Mouse (Mus musculus) olfactory bulb, adult 2 months (tissue): ENCODE measurements at regions not wholly inside any gene's neighbourhood (a gene's known extent, or its start where the extent isn't known, plus 50 kb on each side); places are given as distances from the start of the nearest gene placed in this dataset.
"Not testable (repeated sequence)": the region's sequence is repeated elsewhere in the genome, so short reads cannot be mapped to it uniquely, and the experiment has no call there.

Experiments used
- H3K27ac ChIP-seq: fragments of 200-500 bp; 2 replicates; pipeline ENCODE4 v1.5.1; 2012; ENCODE audit warnings: low read depth, low read length; ENCODE audit not compliant: insufficient read depth
- H3K4me1 ChIP-seq: fragments of 200-500 bp; 2 replicates; pipeline ENCODE4 v1.6.1; 2012; ENCODE audit warnings: low read length; ENCODE audit not compliant: control insufficient read depth, insufficient read depth
- H3K4me3 ChIP-seq: fragments of 200-500 bp; 2 replicates; pipeline ENCODE4 v1.5.1; 2012; ENCODE audit warnings: mild to moderate bottlenecking, low read depth, low read length, moderate library complexity; ENCODE audit not compliant: insufficient read depth
- CTCF ChIP-seq: fragments of 200-500 bp; IDR thresholded peaks from 2 replicates; pipeline ENCODE4 v1.5.1; 2012; ENCODE audit warnings: low read depth, mild to moderate bottlenecking, low read length, moderate library complexity; ENCODE audit not compliant: insufficient read depth
- POLR2A ChIP-seq: fragments of 200-500 bp; IDR thresholded peaks from 2 replicates; pipeline ENCODE4 v1.6.1; 2012; ENCODE audit warnings: mild to moderate bottlenecking, low read depth, low read length, moderate library complexity; ENCODE audit not compliant: insufficient read depth
- WGBS: fragments of 180-500 bp; shearing (Covaris S2); methylation state at CpG from one replicate; pipeline ENCODE4 v1.1.7; 2018; 5-methylcytosine and 5-hydroxymethylcytosine counted together

GRCm38 (mm10) chr4:105844675-105845466, 55.2 kb downstream of the Gm12728 start:
- 93% methylated on average over 7 of the region's 7 CpGs for WGBS
- TF ChIP-seq POLR2A = no peak
- no peak for TF ChIP-seq CTCF
- no peak overlapping the region for H3K4me3 ChIP-seq
- H3K4me1 ChIP-seq = no peaks in the 10 kb centered on the region
- H3K27ac ChIP-seq = no peak overlapping the region

- not testable (repeated sequence) for H3K27ac ChIP-seq, H3K4me3 ChIP-seq, H3K4me1 ChIP-seq
- 91% methylated on average over 3 of the region's 3 CpGs for WGBS
Observed at GRCm38 (mm10) chr4:105845998-105846989, 56.6 kb downstream of the Gm12728 start.

GRCm38 (mm10) chr4:105853086-105853485, 63.4 kb downstream of the Gm12728 start:
- Histone ChIP-seq H3K4me3 (no peak overlapping the region), H3K27ac (no peak overlapping the region), H3K4me1 (no peaks in the 10 kb centered on the region)
- WGBS = 95% methylated on average over 6 of the region's 6 CpGs
- no peak for TF ChIP-seq POLR2A
- TF ChIP-seq CTCF = no peak

GRCm38 (mm10) chr4:105859052-105859864, 69.6 kb downstream of the Gm12728 start:
- no peak for TF ChIP-seq CTCF
- TF ChIP-seq POLR2A = no peak
- no peaks in the 10 kb centered on the region for H3K4me1 ChIP-seq
- 86% methylated on average over 15 of the region's 15 CpGs for WGBS
- H3K27ac ChIP-seq = no peak overlapping the region
- H3K4me3 ChIP-seq = no peak overlapping the region

GRCm38 (mm10) chr4:105860930-105861653, 71.4 kb downstream of the Gm12728 start:
- Histone ChIP-seq H3K4me3 (no peak overlapping the region), H3K27ac (no peak overlapping the region), H3K4me1 (no peaks in the 10 kb centered on the region)
- 84% methylated on average over 11 of the region's 11 CpGs for WGBS
- no peak for TF ChIP-seq CTCF
- TF ChIP-seq POLR2A = no peak

- H3K4me3 ChIP-seq = no peak overlapping the region
- no peak overlapping the region for H3K27ac ChIP-seq
- TF ChIP-seq CTCF (no peak), POLR2A (no peak)
- H3K4me1 ChIP-seq = no peaks in the 10 kb centered on the region
Observed at GRCm38 (mm10) chr4:105861654-105862037, 72.0 kb downstream of the Gm12728 start.

GRCm38 (mm10) chr4:105870512-105870911, 80.8 kb downstream of the Gm12728 start:
- WGBS = 80% methylated on average over 3 of the region's 3 CpGs
- H3K4me3 ChIP-seq = no peak overlapping the region
- H3K4me1 ChIP-seq = no peaks in the 10 kb centered on the region
- no peak overlapping the region for H3K27ac ChIP-seq
- no peak for TF ChIP-seq CTCF
- no peak for TF ChIP-seq POLR2A

- Histone ChIP-seq H3K4me1 (no peaks in the 10 kb centered on the region), H3K27ac (no peak overlapping the region), H3K4me3 (no peak overlapping the region)
- 85% methylated on average over 5 of the region's 5 CpGs for WGBS
- TF ChIP-seq POLR2A (no peak), CTCF (no peak)
Observed at GRCm38 (mm10) chr4:105877246-105877645, 87.6 kb downstream of the Gm12728 start.

- 82% methylated on average over 3 of the region's 3 CpGs for WGBS
- no peak overlapping the region for H3K4me3 ChIP-seq
- H3K4me1 ChIP-seq = no peaks in the 10 kb centered on the region
- TF ChIP-seq POLR2A (no peak), CTCF (no peak)
- no peak overlapping the region for H3K27ac ChIP-seq
Observed at GRCm38 (mm10) chr4:105879891-105880290, 90.2 kb downstream of the Gm12728 start.
